Mouse (Mus musculus) liver, postnatal 0 days (tissue): ENCODE data around the gene Tsen54. TPM values are rescaled to one million over a fixed set of nuclear protein-coding genes. Genes with fewer than 3 reads are reported as not detected.
A peak's percentile ranks its signal among the peaks of the same experiment; 100 is the strongest.

Experiments
- ATAC-seq: fragments of 200-750 bp; cut with Nextera tagmentation; 2 replicates; pipeline ENCODE4 v1.8.0; 2017; ENCODE audit warnings: mild to moderate bottlenecking, moderate library complexity
- DNase-seq: peaks from one replicate; pipeline ENCODE4 v3.0.0-alpha.2; 2016
- H3K27ac ChIP-seq: fragments of 300-500 bp; sonication (generic); 2 replicates; pipeline ENCODE4 v1.5.1; 2014; ENCODE audit warnings: antibody characterized with exemption, moderate library complexity, mild to moderate bottlenecking, low read depth
- H3K27me3 ChIP-seq: fragments of 300-500 bp; sonication (generic); 2 replicates; pipeline ENCODE4 v1.6.1; 2014; ENCODE audit warnings: low read length, control low read depth, mixed read lengths; ENCODE audit not compliant: insufficient read depth
- H3K36me3 ChIP-seq: fragments of 300-500 bp; sonication (generic); replicated peaks from 2 replicates; pipeline ENCODE4 v1.6.1; 2014; ENCODE audit warnings: mild to moderate bottlenecking, control low read depth, low read length, moderate library complexity, mixed read lengths; ENCODE audit not compliant: insufficient read depth
- H3K4me1 ChIP-seq: fragments of 300-500 bp; sonication (generic); 2 replicates; pipeline ENCODE4 v1.6.1; 2014; ENCODE audit warnings: antibody characterized with exemption, mild to moderate bottlenecking, control low read depth; ENCODE audit not compliant: insufficient read depth
- H3K4me2 ChIP-seq: fragments of 300-500 bp; sonication (generic); 2 replicates; pipeline ENCODE4 v1.6.1; 2014; ENCODE audit warnings: low read depth, mild to moderate bottlenecking, low read length, moderate library complexity, mixed read lengths
- H3K4me3 ChIP-seq: fragments of 300-500 bp; sonication (generic); 2 replicates; pipeline ENCODE4 v1.5.1; 2014; ENCODE audit warnings: low read depth, low read length
- H3K9ac ChIP-seq: fragments of 300-500 bp; sonication (generic); replicated peaks from 2 replicates; pipeline ENCODE4 v1.6.1; 2014; ENCODE audit warnings: mild to moderate bottlenecking, moderate library complexity
- H3K9me3 ChIP-seq: fragments of 300-500 bp; sonication (generic); 2 replicates; pipeline ENCODE4 v1.6.1; 2016; ENCODE audit warnings: mild to moderate bottlenecking, control low read depth, low read length, mixed read lengths
- CTCF ChIP-seq: sonication (generic); IDR thresholded peaks from 2 replicates; pipeline ENCODE4 v1.5.1; 2016; ENCODE audit warnings: antibody characterized with exemption, low read depth
- EP300 ChIP-seq: IDR thresholded peaks from 2 replicates; pipeline ENCODE4 v1.6.1; 2016; ENCODE audit warnings: antibody characterized with exemption, low read depth, mild to moderate bottlenecking
- WGBS: fragments of 180-500 bp; shearing (Covaris S2); extraction: QIAGEN DNeasy Blood & Tissue Kit; methylation state at CpG from one replicate; pipeline ENCODE4 v1.1.7; 2014; ENCODE audit not compliant: insufficient replicate concordance; 5-methylcytosine and 5-hydroxymethylcytosine counted together
- polyA plus RNA-seq: library from polyadenylated mRNA; unstranded; fragments of >200 nt; fragmentation: Nextera tagmentation; extraction: Ambion mirVana; gene quantifications from 2 replicates; pipeline ENCODE4 v1.2.1, GENCODE M21; 2015

The Tsen54 gene
- polyA plus RNA-seq, 1 experiment from 2014 or later: 8.8 TPM

- ATAC-seq: no peak
- Histone ChIP-seq H3K4me2 (peak overlapping the region; percentile 23; the same call in 1 of the 2 replicates), H3K9me3 (no peaks in the 10 kb centered on the region), H3K27me3 (no peaks in the 10 kb centered on the region), H3K4me1 (peaks cover 38% of the 10 kb centered on the region), H3K9ac (peak overlapping the region; percentile 34; the same call in 1 of the 2 replicates), H3K4me3 (no peak overlapping the region), H3K27ac (peak overlapping the region; percentile 16; the same call in 1 of the 2 replicates), H3K36me3 (peaks cover 5% of the 10 kb centered on the region; the same call in 1 of the 2 replicates)
- WGBS: 41% methylated on average over 10 of the region's 10 CpGs
- TF ChIP-seq CTCF: no peak
- TF ChIP-seq EP300: no peak
- no peak for DNase-seq
These were observed 5.7 kb upstream of the Tsen54 start for GRCm38 (mm10) chr11:115808696-115809310.

GRCm38 (mm10) chr11:115809311-115809781, 5.2 kb upstream of the Tsen54 start:
- DNase-seq: peak; percentile 46
- 61% methylated on average over 8 of the region's 8 CpGs for WGBS
- Histone ChIP-seq H3K9me3 (no peaks in the 10 kb centered on the region), H3K4me3 (no peak overlapping the region), H3K4me2 (peak overlapping the region; percentile 62; the same call in 1 of the 2 replicates), H3K36me3 (peaks cover 5% of the 10 kb centered on the region; the same call in 1 of the 2 replicates), H3K27ac (peak overlapping the region; percentile 82), H3K9ac (peak overlapping the region; percentile 34; the same call in 1 of the 2 replicates), H3K27me3 (no peaks in the 10 kb centered on the region), H3K4me1 (peaks cover 42% of the 10 kb centered on the region)
- no peak for ATAC-seq
- TF ChIP-seq CTCF (0 out of 2 replicates have a peak, but pooled peaks have one; percentile 8), EP300 (no peak)

- Histone ChIP-seq H3K4me3 (peak overlapping the region; percentile 15; the same call in 1 of the 2 replicates), H3K9ac (peak overlapping the region; percentile 54), H3K36me3 (no peaks in the 10 kb centered on the region; the same call in 1 of the 2 replicates), H3K27me3 (no peaks in the 10 kb centered on the region), H3K4me1 (peaks cover 47% of the 10 kb centered on the region), H3K9me3 (no peaks in the 10 kb centered on the region), H3K27ac (peak overlapping the region; percentile 82), H3K4me2 (peak overlapping the region; percentile 62)
- WGBS: 61% methylated on average over 14 of the region's 14 CpGs
- peak; percentile 25; the same call in 1 of the 2 replicates for ATAC-seq
- TF ChIP-seq EP300 (no peak), CTCF (no peak)
- peak; percentile 81 for DNase-seq
These were observed 4.1 kb upstream of the Tsen54 start for GRCm38 (mm10) chr11:115810377-115810776.

GRCm38 (mm10) chr11:115811381-115812093, 3.0 kb upstream of the Tsen54 start:
- Histone ChIP-seq H3K4me1 (peaks cover 50% of the 10 kb centered on the region), H3K27me3 (no peaks in the 10 kb centered on the region), H3K9me3 (no peaks in the 10 kb centered on the region), H3K27ac (no peak overlapping the region), H3K4me2 (peak overlapping the region; percentile 96), H3K4me3 (peak overlapping the region; percentile 24; the same call in 1 of the 2 replicates), H3K36me3 (no peaks in the 10 kb centered on the region), H3K9ac (no peak overlapping the region)
- 82% methylated on average over 20 of the region's 20 CpGs for WGBS
- no peak for ATAC-seq
- DNase-seq: no peak
- no peak for TF ChIP-seq CTCF
- no peak for TF ChIP-seq EP300

GRCm38 (mm10) chr11:115812095-115812494, 2.4 kb upstream of the Tsen54 start:
- no peaks in the 10 kb centered on the region for H3K36me3 ChIP-seq
- DNase-seq (no peak), ATAC-seq (no peak)
- 70% methylated on average over 7 of the region's 7 CpGs for WGBS
- H3K9me3 ChIP-seq: no peaks in the 10 kb centered on the region
- H3K4me1 ChIP-seq: peaks cover 50% of the 10 kb centered on the region
- peak overlapping the region; percentile 96 for H3K4me2 ChIP-seq
- no peak overlapping the region for H3K27ac ChIP-seq
- TF ChIP-seq CTCF: no peak
- TF ChIP-seq EP300: no peak
- no peaks in the 10 kb centered on the region for H3K27me3 ChIP-seq
- peak overlapping the region; percentile 91 for H3K4me3 ChIP-seq
- peak overlapping the region; percentile 82 for H3K9ac ChIP-seq
